Mouse (Mus musculus): ENCODE data around the gene Rapgef4. TPM values are rescaled to one million over a fixed set of nuclear protein-coding genes. Genes with fewer than 3 reads are reported as not detected.

The Rapgef4 gene
- polyA plus RNA-seq, 1 experiment from 2014 or later = 28.4 TPM

DNA sequence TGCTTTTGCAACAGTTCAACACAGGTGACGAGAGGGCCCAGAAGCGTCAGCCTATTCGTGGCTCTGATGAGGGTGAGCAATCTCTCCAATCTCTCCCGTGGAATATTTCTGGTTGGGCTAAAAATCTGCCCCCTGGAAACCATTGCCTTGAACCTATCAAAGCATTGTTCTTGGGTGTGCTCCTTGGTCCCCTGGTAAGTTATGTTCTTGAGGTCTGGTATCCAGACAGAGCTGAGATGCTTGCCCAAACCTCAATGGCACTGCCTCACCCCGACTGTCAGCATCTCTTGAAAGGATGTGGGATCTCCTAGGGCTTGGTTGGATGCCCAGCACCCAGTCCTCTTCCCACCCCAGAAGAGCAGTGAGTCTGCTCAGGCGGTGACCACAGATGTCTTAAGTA is 245.0 kb downstream of the Rapgef4 start:
- Histone ChIP-seq H3K36me3 (replicated peaks; ENCODE audit: control insufficient read depth, insufficient read depth) (no peaks in the 10 kb centered on the region), H3K27me3 (ENCODE audit: control insufficient read depth, insufficient read depth, low read length) (no peaks in the 10 kb centered on the region), H3K27ac (no peak overlapping the region), H3K9ac (no peak overlapping the region), H3K4me3 (replicated peaks; ENCODE audit: low read length) (no peak overlapping the region), H3K4me2 (replicated peaks) (no peak overlapping the region), H3K9me3 (ENCODE audit: control insufficient read depth, low read length) (no peaks in the 10 kb centered on the region), H3K4me1 (replicated peaks; ENCODE audit: control insufficient read depth, insufficient read depth, low read length) (no peaks in the 10 kb centered on the region)
- DNase-seq (ENCODE audit: low spot score) (no peak), ATAC-seq (ENCODE audit: low FRiP score) (no peak)
- 92% methylated on average over 6 of the region's 6 CpGs for WGBS

DNA sequence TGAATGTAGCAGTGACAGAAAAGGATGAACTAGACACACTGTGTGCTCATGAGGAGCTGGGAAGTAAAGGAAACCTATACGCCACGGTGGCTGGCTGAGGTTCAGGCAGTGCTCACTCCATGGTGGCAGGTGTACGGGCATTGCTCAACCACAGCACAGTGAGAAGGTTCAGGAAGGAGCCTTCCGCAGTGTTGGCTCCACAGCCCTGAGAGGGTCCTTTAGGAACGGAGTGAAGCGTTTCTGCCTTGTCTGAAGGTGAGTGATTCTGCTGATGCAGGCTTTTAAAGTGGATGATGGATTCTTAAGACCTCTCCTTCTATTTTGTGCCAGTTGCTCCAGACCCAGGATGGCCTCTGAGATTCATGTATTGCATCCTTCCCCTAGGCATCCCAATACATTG is 246.4 kb downstream of the Rapgef4 start:
- Histone ChIP-seq H3K36me3 (replicated peaks; ENCODE audit: control insufficient read depth, insufficient read depth) (no peaks in the 10 kb centered on the region), H3K27me3 (ENCODE audit: control insufficient read depth, insufficient read depth, low read length) (peaks cover under 1% of the 10 kb centered on the region; the same call in 1 of the 2 replicates), H3K9me3 (ENCODE audit: control insufficient read depth, low read length) (no peaks in the 10 kb centered on the region), H3K4me3 (replicated peaks; ENCODE audit: low read length) (no peak overlapping the region), H3K9ac (no peak overlapping the region), H3K4me1 (replicated peaks; ENCODE audit: control insufficient read depth, insufficient read depth, low read length) (no peaks in the 10 kb centered on the region), H3K4me2 (replicated peaks) (no peak overlapping the region), H3K27ac (no peak overlapping the region)
- DNase-seq (ENCODE audit: low spot score) (no peak), ATAC-seq (ENCODE audit: low FRiP score) (no peak)
- WGBS = 93% methylated on average over 6 of the region's 6 CpGs

DNA sequence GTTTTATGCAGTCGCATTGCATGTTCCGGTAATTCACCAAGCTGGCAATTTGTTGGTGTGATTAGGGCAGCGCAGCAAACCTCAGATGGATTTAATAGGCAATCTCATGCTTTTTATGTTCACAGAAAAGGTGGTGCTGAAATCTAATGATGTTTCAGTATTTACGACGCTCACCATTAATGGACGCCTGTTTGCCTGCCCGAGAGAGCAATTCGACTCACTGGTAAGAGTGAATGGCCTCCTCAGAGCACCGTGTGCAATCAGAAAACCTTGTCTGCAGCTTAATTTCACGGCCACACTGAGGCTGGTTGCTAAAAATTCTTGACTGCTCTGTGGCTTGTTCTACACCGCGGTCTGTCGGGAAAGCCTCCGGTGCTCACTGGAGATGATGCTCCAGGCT is 247.8 kb downstream of the Rapgef4 start:
- WGBS = 50% methylated on average over 14 of the region's 14 CpGs
- no peaks in the 10 kb centered on the region for H3K36me3 ChIP-seq (replicated peaks; ENCODE audit: control insufficient read depth, insufficient read depth)

DNA sequence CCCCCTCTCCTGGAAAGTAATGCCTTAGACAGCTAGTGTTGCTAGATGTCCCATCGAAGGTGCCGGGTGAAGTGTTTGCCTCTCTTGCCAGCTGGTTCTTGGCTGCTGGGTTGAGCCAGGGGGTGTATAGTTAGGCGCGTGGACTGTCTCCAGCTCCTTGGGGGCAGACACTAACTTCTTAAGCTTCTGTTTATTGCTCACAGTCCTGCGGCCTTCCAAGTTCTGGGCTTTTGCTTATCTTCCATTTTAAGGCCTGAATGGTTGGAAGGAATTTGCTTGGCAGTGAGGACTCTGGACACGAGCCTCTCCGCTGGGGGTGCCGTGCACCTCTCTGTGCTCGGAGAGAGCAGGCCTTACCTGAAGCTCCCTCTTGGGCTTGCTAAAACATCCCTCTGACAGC is 249.5 kb downstream of the Rapgef4 start:
- WGBS = 93% methylated on average over 9 of the region's 9 CpGs

More for the DNA sequence above, 247.8 kb downstream of the Rapgef4 start:
- Histone ChIP-seq H3K4me1 (replicated peaks; ENCODE audit: control insufficient read depth, insufficient read depth, low read length) (no peaks in the 10 kb centered on the region), H3K9me3 (ENCODE audit: control insufficient read depth, low read length) (no peaks in the 10 kb centered on the region), H3K9ac (no peak overlapping the region), H3K4me3 (replicated peaks; ENCODE audit: low read length) (no peak overlapping the region), H3K4me2 (replicated peaks) (peak overlapping the region; percentile 17; the same call in 1 of the 2 replicates), H3K27me3 (ENCODE audit: control insufficient read depth, insufficient read depth, low read length) (peaks cover 7% of the 10 kb centered on the region; the same call in 1 of the 2 replicates), H3K27ac (no peak overlapping the region)
- ATAC-seq (ENCODE audit: low FRiP score) (no peak), DNase-seq (ENCODE audit: low spot score) (no peak)

DNA sequence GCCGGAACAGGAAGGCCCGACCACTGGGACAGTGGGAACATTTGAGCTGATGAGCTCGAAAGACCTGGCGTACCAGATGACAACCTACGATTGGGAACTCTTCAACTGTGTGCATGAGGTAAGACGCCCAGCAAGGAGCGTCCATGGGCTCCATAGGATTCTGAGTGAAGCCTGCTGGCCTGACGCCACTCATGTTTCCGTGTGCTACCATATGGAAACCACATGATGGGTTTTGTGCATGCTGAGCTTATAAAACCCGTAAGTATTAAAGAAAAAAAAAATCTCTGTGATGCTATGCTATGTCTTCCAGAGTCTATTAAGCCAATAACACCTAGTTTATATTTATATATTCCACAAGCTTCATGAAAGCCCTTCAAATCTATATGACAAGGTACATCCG is 253.0 kb downstream of the Rapgef4 start:
- ATAC-seq (ENCODE audit: low FRiP score) = no peak
- no peak overlapping the region for H3K4me2 ChIP-seq (replicated peaks)
- no peaks in the 10 kb centered on the region for H3K36me3 ChIP-seq (replicated peaks; ENCODE audit: control insufficient read depth, insufficient read depth)
- H3K9me3 ChIP-seq (ENCODE audit: control insufficient read depth, low read length) = no peaks in the 10 kb centered on the region
- H3K9ac ChIP-seq = no peak overlapping the region
- peaks cover 7% of the 10 kb centered on the region for H3K27me3 ChIP-seq (ENCODE audit: control insufficient read depth, insufficient read depth, low read length)
- no peaks in the 10 kb centered on the region; the same call in 1 of the 2 replicates for H3K4me1 ChIP-seq (replicated peaks; ENCODE audit: control insufficient read depth, insufficient read depth, low read length)
- no peak for DNase-seq (ENCODE audit: low spot score)
- H3K4me3 ChIP-seq (replicated peaks; ENCODE audit: low read length) = no peak overlapping the region
- 91% methylated on average over 11 of the region's 11 CpGs for WGBS
- no peak overlapping the region for H3K27ac ChIP-seq

More for the DNA sequence above, 249.5 kb downstream of the Rapgef4 start:
- Histone ChIP-seq H3K36me3 (replicated peaks; ENCODE audit: control insufficient read depth, insufficient read depth) (no peaks in the 10 kb centered on the region), H3K9ac (no peak overlapping the region), H3K9me3 (ENCODE audit: control insufficient read depth, low read length) (no peaks in the 10 kb centered on the region), H3K4me3 (replicated peaks; ENCODE audit: low read length) (no peak overlapping the region), H3K27ac (no peak overlapping the region), H3K27me3 (ENCODE audit: control insufficient read depth, insufficient read depth, low read length) (peaks cover 7% of the 10 kb centered on the region; the same call in 1 of the 2 replicates), H3K4me2 (replicated peaks) (no peak overlapping the region), H3K4me1 (replicated peaks; ENCODE audit: control insufficient read depth, insufficient read depth, low read length) (no peaks in the 10 kb centered on the region; the same call in 1 of the 2 replicates)
- ATAC-seq (ENCODE audit: low FRiP score) = no peak
- no peak for DNase-seq (ENCODE audit: low spot score)

DNA sequence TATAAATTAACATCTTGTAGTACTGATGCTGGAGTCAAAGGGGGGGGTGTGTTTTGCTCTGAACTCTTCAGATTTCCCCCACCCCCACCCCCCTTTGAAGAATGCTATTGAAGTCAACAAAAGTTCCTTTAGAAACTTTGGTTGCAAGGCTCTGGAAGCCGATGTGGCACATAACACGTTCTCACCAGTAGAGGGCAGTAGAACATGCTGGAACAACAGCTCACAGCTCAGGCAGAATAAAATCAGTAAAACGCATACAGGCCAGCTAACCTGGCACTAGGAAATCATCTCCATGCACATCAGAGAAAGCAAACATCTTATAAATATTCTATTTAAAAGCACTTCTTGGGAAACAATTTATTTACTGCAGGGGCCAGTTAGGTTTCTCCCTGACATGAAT is 253.9 kb downstream of the Rapgef4 start:
- H3K27ac ChIP-seq = peak overlapping the region; percentile 40; the same call in 1 of the 2 replicates
- peak; percentile 94 for DNase-seq (ENCODE audit: low spot score)
- H3K4me1 ChIP-seq (replicated peaks; ENCODE audit: control insufficient read depth, insufficient read depth, low read length) = no peaks in the 10 kb centered on the region; the same call in 1 of the 2 replicates
- H3K4me3 ChIP-seq (replicated peaks; ENCODE audit: low read length) = no peak overlapping the region
- ATAC-seq (ENCODE audit: low FRiP score) = peak; percentile 53; the same call in 1 of the 2 replicates
- H3K9ac ChIP-seq = no peak overlapping the region
- H3K27me3 ChIP-seq (ENCODE audit: control insufficient read depth, insufficient read depth, low read length) = peaks cover 7% of the 10 kb centered on the region
- H3K4me2 ChIP-seq (replicated peaks) = no peak overlapping the region
- H3K9me3 ChIP-seq (ENCODE audit: control insufficient read depth, low read length) = no peaks in the 10 kb centered on the region
- no peaks in the 10 kb centered on the region for H3K36me3 ChIP-seq (replicated peaks; ENCODE audit: control insufficient read depth, insufficient read depth)
- 1% methylated on average over 3 of the region's 3 CpGs for WGBS

DNA sequence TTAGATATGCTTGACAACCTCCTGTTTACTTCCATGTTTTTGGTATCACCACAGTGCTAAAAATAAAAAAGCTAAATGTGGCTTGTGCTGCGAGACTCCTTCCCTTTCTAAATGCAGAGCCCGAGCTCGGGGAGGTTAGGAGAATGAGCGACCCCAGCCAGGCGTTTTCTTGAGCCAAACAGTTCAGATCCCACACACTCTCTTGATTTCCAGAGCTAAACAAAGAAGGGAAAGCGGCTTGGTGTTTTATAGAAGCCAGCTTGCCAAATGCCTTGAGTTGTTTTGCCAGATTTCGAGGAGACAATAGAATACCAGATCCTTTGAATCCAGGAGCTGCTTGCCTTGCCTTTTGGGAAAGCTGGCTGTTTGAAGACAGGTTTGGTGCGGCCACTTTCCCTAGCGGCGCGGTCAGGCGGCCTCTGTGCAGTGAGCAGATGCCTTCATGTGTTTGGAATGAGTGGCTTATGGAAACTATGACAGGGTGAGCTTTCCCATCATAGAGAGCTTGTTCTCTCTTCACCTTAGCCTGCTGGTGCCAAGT is 254.4 kb downstream of the Rapgef4 start:
- Histone ChIP-seq H3K27ac (peak overlapping the region; percentile 40; the same call in 1 of the 2 replicates), H3K4me3 (replicated peaks; ENCODE audit: low read length) (no peak overlapping the region), H3K9ac (no peak overlapping the region), H3K9me3 (ENCODE audit: control insufficient read depth, low read length) (no peaks in the 10 kb centered on the region), H3K4me2 (replicated peaks) (no peak overlapping the region), H3K36me3 (replicated peaks; ENCODE audit: control insufficient read depth, insufficient read depth) (no peaks in the 10 kb centered on the region), H3K27me3 (ENCODE audit: control insufficient read depth, insufficient read depth, low read length) (peaks cover 7% of the 10 kb centered on the region), H3K4me1 (replicated peaks; ENCODE audit: control insufficient read depth, insufficient read depth, low read length) (no peaks in the 10 kb centered on the region; the same call in 1 of the 2 replicates)
- 50% methylated on average over 12 of the region's 12 CpGs for WGBS
- DNase-seq (ENCODE audit: low spot score) (no peak), ATAC-seq (ENCODE audit: low FRiP score) (no peak)

DNA sequence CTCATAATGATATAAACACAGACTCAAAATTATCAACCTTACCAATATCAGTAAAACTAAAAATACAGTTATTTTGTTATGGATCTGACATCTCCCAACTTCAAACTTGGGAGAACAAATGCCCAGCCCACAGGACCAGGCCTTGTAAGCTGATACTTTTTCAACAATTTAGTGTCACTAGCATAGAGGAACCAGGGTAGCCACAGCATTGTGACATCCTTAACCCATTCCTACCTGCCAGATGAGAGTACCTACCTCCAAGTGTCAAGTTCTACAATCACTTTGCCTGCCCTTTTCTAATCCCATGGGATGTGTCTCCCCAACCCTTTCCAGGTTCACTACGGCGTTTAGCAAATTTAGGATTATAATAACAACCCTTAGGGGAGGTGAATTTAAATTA is 257.4 kb downstream of the Rapgef4 start:
- ATAC-seq (ENCODE audit: low FRiP score) = no peak
- WGBS = 82% methylated on average over 2 of the region's 2 CpGs
- no peak overlapping the region for H3K9ac ChIP-seq

DNA sequence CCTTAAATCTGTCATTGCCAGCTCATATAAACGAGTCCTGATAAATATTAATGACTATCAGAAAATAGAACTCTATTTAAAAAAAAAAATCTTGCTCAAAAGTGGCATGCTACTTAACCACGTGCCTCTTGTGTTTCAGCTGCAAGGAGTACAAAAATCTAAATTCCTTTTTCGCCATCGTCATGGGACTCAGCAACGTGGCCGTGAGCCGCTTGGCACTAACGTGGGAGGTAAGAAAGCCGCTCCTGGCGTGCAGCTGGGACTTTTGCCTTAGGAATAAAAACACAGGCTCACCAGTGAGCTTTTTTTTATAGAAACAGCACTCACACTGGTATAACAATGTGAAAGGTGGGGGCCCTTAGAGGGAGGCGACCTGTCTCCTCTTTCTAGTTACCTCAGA is 257.9 kb downstream of the Rapgef4 start:
- H3K4me3 ChIP-seq (replicated peaks; ENCODE audit: low read length) = no peak overlapping the region
- no peak overlapping the region for H3K27ac ChIP-seq
- H3K4me2 ChIP-seq (replicated peaks) = no peak overlapping the region
- no peaks in the 10 kb centered on the region; the same call in 1 of the 2 replicates for H3K27me3 ChIP-seq (ENCODE audit: control insufficient read depth, insufficient read depth, low read length)
- DNase-seq (ENCODE audit: low spot score) = no peak
- H3K9ac ChIP-seq = no peak overlapping the region
- no peaks in the 10 kb centered on the region for H3K9me3 ChIP-seq (ENCODE audit: control insufficient read depth, low read length)
- no peaks in the 10 kb centered on the region; the same call in 1 of the 2 replicates for H3K4me1 ChIP-seq (replicated peaks; ENCODE audit: control insufficient read depth, insufficient read depth, low read length)
- WGBS = 49% methylated on average over 11 of the region's 11 CpGs
- no peak for ATAC-seq (ENCODE audit: low FRiP score)
- H3K36me3 ChIP-seq (replicated peaks; ENCODE audit: control insufficient read depth, insufficient read depth) = no peaks in the 10 kb centered on the region

More for the DNA sequence above, 257.4 kb downstream of the Rapgef4 start:
- Histone ChIP-seq H3K4me3 (replicated peaks; ENCODE audit: low read length) (no peak overlapping the region), H3K36me3 (replicated peaks; ENCODE audit: control insufficient read depth, insufficient read depth) (no peaks in the 10 kb centered on the region), H3K9me3 (ENCODE audit: control insufficient read depth, low read length) (no peaks in the 10 kb centered on the region), H3K27ac (no peak overlapping the region), H3K27me3 (ENCODE audit: control insufficient read depth, insufficient read depth, low read length) (no peaks in the 10 kb centered on the region; the same call in 1 of the 2 replicates), H3K4me2 (replicated peaks) (no peak overlapping the region), H3K4me1 (replicated peaks; ENCODE audit: control insufficient read depth, insufficient read depth, low read length) (no peaks in the 10 kb centered on the region; the same call in 1 of the 2 replicates)
- no peak for DNase-seq (ENCODE audit: low spot score)

Measured in hindbrain, embryonic 14.5 days (tissue).